Mouse (Mus musculus) adrenal gland, postnatal 14 days (tissue): ENCODE results near the gene Cdk10. TPM values are rescaled to one million over a fixed set of nuclear protein-coding genes. Genes with fewer than 3 reads are reported as not detected.

Experiments used
- DNase-seq: peaks from one replicate; pipeline ENCODE4 v3.0.0; 2021; ENCODE audit warnings: mixed read lengths
- total RNA-seq: library from RNA; stranded (reverse); gene quantifications from 2 replicates; pipeline ENCODE4 v1.2.3, GENCODE M21; 2021

The Cdk10 gene
- total RNA-seq, 1 experiment from 2014 or later: 53.1 TPM

GRCm38 (mm10) chr8:123271901-123272300 lies 47.3 kb downstream of the Cdk10 start:
- DNase-seq: no peak

- no peak for DNase-seq
Observed at GRCm38 (mm10) chr8:123274447-123274846, 49.8 kb downstream of the Cdk10 start.

- peak; percentile 58 for DNase-seq
Observed at GRCm38 (mm10) chr8:123275096-123275495, 50.5 kb downstream of the Cdk10 start.

- no peak for DNase-seq
Observed at GRCm38 (mm10) chr8:123278445-123278844, 53.8 kb downstream of the Cdk10 start.

GRCm38 (mm10) chr8:123279828-123280227 lies 55.2 kb downstream of the Cdk10 start:
- DNase-seq: no peak

GRCm38 (mm10) chr8:123280302-123281094 lies 55.9 kb downstream of the Cdk10 start:
- no peak for DNase-seq

Other genes with a start within 250 kb of the Cdk10 start
- gene Ankrd11, start 182.6 kb upstream of the Cdk10 start, total RNA-seq: 90.6 and 102 TPM in 2 replicates
- gene Spg7, start 161.9 kb upstream of the Cdk10 start, total RNA-seq: 73.2 and 79.6 TPM in 2 replicates
- gene Rpl13, start 122.5 kb upstream of the Cdk10 start, total RNA-seq: 587 and 646 TPM in 2 replicates
- 6.0 and 7.0 TPM in 2 replicates for gene Cpne7, start 107.5 kb upstream of the Cdk10 start, total RNA-seq
- 8.8 and 10.1 TPM in 2 replicates for gene Sult5a1, start 66.5 kb upstream of the Cdk10 start, total RNA-seq
- gene Dpep1, start 38.6 kb upstream of the Cdk10 start, total RNA-seq: 33.6 and 54.6 TPM in 2 replicates
- 75.4 and 100 TPM in 2 replicates for gene Chmp1a, start 12.1 kb upstream of the Cdk10 start, total RNA-seq
- 2.6 and 4.9 TPM in 2 replicates for gene Spata33, start 12.0 kb upstream of the Cdk10 start, total RNA-seq
- 12.2 and 18.7 TPM in 2 replicates for gene Spata2l, start 11.4 kb downstream of the Cdk10 start, total RNA-seq
- 20.4 and 21.5 TPM in 2 replicates for gene Zfp276, start 29.4 kb downstream of the Cdk10 start, total RNA-seq
- gene Vps9d1, start 29.5 kb downstream of the Cdk10 start, total RNA-seq: 24.0 and 29.3 TPM in 2 replicates
- gene Fanca, start 93.7 kb downstream of the Cdk10 start, total RNA-seq: 6.0 and 9.4 TPM in 2 replicates
- gene Spire2, start 107.9 kb downstream of the Cdk10 start, total RNA-seq: 1.9 and 2.3 TPM in 2 replicates
- 189 and 198 TPM in 2 replicates for gene Tcf25, start 148.9 kb downstream of the Cdk10 start, total RNA-seq
- gene Mc1r, start 182.3 kb downstream of the Cdk10 start, total RNA-seq: not detected in 2 replicates
- gene Tubb3, start 186.6 kb downstream of the Cdk10 start, total RNA-seq: 7.3 and 32.4 TPM in 2 replicates
- 26.7 and 28.5 TPM in 2 replicates for gene Def8, start 198.7 kb downstream of the Cdk10 start, total RNA-seq